Mouse (Mus musculus) right cerebral cortex, postnatal 14 days (tissue): ENCODE data around the gene Smim10l2a.

Source experiments
- DNase-seq: peaks from one replicate; pipeline ENCODE4 v3.0.0; 2022

Gene Smim10l2a

GRCm38 (mm10) chrX:56374431-56375128 lies at the start of gene Smim10l2a:
Gene Smim10l2a, plus strand, starts transcription at chrX:56374586.
- peak; percentile 40 for DNase-seq

- DNase-seq: no peak
Observed at GRCm38 (mm10) chrX:56332046-56332445, 42.3 kb upstream of the Smim10l2a start.

DNA sequence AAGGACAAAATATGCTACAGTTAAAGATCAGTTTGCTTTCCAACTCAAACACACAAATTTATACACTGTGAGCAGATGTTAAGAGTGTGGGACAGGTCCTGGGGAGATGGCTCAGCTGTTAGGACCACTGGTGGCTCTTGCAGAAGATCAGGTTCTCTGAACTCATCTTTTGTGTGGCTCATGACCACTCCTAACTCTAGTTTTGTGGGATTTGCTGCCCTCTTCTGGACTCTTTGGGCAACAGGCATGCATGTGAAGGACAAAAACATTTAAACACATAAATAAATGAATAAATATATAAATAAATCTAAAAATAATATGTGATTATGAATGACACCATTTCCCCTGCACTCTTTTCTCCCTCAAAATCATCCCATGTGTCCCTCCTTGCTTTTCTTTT lies 34.1 kb upstream of the Smim10l2a start:
- DNase-seq: peak; percentile 17

GRCm38 (mm10) chrX:56342921-56343320 lies 31.5 kb upstream of the Smim10l2a start:
- DNase-seq: no peak

GRCm38 (mm10) chrX:56346176-56346931 lies 28.0 kb upstream of the Smim10l2a start, which contains the start of gene Zfp449:
Gene Zfp449, plus strand, starts transcription at chrX:56346400.
- peak; percentile 82 for DNase-seq

- peak; percentile 16 for DNase-seq
Observed at GRCm38 (mm10) chrX:56346932-56347253, 27.5 kb upstream of the Smim10l2a start.

DNA sequence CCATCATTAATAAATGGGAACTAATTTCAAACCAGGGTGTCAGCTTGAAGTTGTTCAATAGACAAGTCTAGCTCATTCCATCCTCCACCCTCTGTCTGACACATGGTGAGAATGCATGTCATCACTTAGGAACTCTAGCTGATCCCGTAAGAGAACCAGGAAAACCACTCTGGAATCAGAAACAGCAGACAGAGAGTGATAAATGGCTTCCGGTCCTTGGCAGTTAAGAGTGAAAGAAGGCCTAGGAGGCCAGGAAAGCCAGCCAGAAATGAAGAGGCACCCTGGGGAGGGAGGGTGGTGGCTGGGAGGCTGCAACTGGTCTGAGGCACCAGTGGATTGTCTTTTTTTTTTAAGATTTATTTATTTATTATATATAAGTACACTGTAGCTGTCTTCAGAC lies 6.5 kb downstream of the Smim10l2a start:
- no peak for DNase-seq

- no peak for DNase-seq
Observed at GRCm38 (mm10) chrX:56384142-56384541, 9.8 kb downstream of the Smim10l2a start.

DNA sequence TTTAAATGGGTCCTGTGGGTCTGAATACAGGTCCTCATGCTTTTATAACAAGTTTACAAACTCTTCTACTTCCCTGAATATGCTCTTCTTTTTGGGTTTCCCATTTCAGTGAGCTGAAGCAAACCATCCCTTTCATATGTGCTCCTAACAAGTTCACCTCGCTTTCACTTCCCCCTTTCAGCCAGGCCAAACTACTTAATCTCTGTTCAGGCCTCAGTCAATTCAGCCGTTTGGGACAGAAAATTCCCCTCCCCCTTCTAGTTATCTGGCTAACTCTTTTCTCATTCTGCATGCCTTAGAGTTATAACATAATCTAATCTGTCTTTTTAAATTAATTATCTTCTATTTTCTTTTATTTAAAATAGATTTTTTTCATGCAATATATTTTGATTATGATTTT lies 30.3 kb downstream of the Smim10l2a start:
- no peak for DNase-seq

DNA sequence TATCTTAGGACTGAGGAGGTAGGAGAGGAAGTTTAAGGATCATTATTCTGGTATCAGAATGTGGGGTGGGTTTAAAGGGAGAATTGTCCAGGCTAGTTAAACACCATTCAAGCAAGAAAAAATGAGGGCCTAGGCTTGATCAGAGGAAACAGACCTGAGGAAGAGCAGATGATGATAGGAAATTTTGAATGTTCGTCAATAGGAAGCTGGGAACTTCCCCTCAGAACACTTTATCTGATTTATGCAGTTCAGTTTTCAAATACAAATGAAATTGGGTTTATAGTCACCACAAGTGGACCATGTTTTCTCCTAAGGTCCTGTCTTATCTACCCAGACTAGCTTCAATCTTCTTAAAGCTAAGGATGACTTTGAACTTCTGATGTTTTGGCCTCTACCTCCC lies 31.1 kb downstream of the Smim10l2a start:
- DNase-seq: no peak

DNA sequence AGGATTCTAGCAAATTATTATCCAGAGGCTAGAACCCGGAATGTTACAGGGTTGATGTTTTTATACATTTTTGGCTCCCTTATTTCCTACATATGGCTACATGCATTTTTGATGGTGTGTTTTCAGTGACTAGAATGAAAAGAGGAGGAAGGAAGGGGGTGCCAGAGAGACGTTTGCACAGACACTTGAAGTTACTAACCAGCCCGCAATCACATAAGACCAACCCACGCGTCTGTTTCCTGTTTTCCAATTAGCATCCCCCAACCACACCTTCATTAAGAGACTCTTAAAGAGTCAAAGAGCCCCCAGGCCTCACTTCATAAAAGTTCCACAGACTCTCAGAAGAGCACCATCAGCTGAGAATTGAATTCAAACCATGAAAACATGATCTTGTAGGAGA lies 31.7 kb downstream of the Smim10l2a start:
- DNase-seq: no peak

DNA sequence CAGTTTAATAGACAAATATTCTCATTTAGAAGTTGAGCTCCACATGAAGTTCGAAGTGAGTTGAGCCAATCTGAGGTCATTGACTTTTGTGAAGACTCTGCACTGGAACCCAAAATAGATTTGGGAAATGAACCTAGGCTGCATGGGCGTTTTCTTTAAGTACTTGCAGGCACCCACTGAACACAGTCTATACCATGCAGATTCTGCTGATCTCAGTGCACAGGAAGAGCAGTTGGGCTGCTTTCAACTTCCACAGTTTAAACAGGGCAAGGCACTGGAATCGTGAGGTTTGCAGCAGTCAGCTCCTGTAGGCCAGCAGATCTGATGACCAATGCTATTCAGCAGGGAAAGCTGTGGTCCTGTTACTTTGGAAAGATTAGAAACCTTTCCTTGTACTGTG lies 41.9 kb downstream of the Smim10l2a start:
- DNase-seq: no peak

DNA sequence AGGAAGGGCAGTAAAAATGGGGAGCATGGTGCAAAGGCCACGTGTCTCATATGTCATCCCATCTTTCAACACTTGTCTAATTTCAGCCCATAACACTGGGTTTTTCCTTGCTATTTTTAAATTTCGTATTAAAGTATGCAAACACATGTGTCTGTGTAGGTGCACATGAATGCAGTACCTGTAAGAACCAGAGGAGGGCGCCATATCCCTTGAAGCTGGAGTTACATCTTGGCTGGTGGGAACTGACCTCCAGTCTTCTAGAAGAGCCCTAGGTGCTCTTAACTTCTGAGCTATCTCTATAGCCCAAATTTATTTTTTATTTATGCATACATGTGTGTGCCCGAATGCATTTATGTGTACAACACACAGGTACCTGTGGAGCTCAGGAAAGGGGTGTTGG lies 43.2 kb downstream of the Smim10l2a start:
- no peak for DNase-seq
